In the genomic region with DNA sequence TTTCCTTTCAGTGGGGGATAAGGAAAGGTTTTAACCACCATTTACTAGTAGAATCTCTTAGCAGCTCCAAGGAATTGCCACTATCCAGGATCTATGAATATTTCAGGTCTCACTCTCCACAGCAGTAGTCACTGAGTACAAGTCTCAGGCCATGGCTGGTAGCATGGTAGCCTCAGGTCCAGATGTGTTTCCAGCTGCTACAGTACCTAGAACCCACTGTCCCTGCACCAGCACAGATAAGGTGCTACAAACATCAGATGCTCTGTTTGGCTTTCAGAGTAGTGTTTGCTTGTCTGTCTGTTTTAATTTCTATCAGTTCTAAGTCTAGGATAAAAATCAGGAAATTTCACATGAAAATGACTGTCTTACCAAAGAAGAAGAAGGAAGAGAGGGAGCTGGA, we compare ENCODE assay signal across 29 mouse cellular contexts.
"Had no signal": no experiment of that assay in that cellular context is flagged by ENCODE, and none has a peak within 500 bp of the region (broad histone marks: within the 10 kb centered on the region; RNA-seq: fewer than 3 reads in every experiment).

No protein-coding gene starts in this region.

- H3K9me3 ChIP-seq: embryonic facial prominence, embryonic 10.5 days; embryonic facial prominence, embryonic 12.5 days; embryonic facial prominence, embryonic 13.5 days; embryonic facial prominence, embryonic 15.5 days; forebrain, embryonic 10.5 days; forebrain, embryonic 12.5 days; forebrain, embryonic 13.5 days; forebrain, embryonic 15.5 days had no signal

- H3K4me2 ChIP-seq: embryonic facial prominence, embryonic 12.5 days; embryonic facial prominence, embryonic 13.5 days; embryonic facial prominence, embryonic 15.5 days; forebrain, embryonic 12.5 days; forebrain, embryonic 13.5 days; forebrain, embryonic 15.5 days had no signal

- H3K4me1 ChIP-seq: embryonic facial prominence, embryonic 10.5 days; embryonic facial prominence, embryonic 12.5 days; embryonic facial prominence, embryonic 13.5 days; embryonic facial prominence, embryonic 15.5 days; forebrain, embryonic 10.5 days; forebrain, embryonic 12.5 days; forebrain, embryonic 13.5 days; forebrain, embryonic 15.5 days had no signal

- DNase-seq: cerebellum, adult 2 months; cerebellum, adult 8-10 months; cerebellum, adult 9-10 months; cerebellum, adult 9-11 months; cerebellum, postnatal 10 days; cerebellum, postnatal 14 days; cerebellum, postnatal 25 days; cerebellum, postnatal 36 days; embryo, embryonic 11 days; forebrain, postnatal 0 days; gastrocnemius, postnatal 10 days; gastrocnemius, postnatal 14 days; gastrocnemius, postnatal 25 days; gastrocnemius, postnatal 36 days; heart, adult 11 months; heart, adult 18-20 months; heart, adult 2 months had no signal

- H3K9ac ChIP-seq: embryonic facial prominence, embryonic 12.5 days; embryonic facial prominence, embryonic 13.5 days; embryonic facial prominence, embryonic 15.5 days; forebrain, embryonic 12.5 days; forebrain, embryonic 13.5 days; forebrain, embryonic 15.5 days; forebrain, postnatal 0 days had no signal

- H3K36me3 ChIP-seq: embryonic facial prominence, embryonic 10.5 days; embryonic facial prominence, embryonic 12.5 days; embryonic facial prominence, embryonic 13.5 days; embryonic facial prominence, embryonic 15.5 days; forebrain, embryonic 10.5 days; forebrain, embryonic 12.5 days; forebrain, embryonic 15.5 days had no signal

- H3K27ac ChIP-seq: embryonic facial prominence, embryonic 10.5 days; embryonic facial prominence, embryonic 12.5 days; embryonic facial prominence, embryonic 13.5 days; embryonic facial prominence, embryonic 15.5 days; forebrain, embryonic 10.5 days; forebrain, embryonic 12.5 days; forebrain, embryonic 13.5 days; forebrain, embryonic 15.5 days; gastrocnemius, adult 2 months; heart, adult 2 months had no signal

- ATAC-seq: forebrain, embryonic 13.5 days; forebrain, embryonic 14.5 days; forebrain, embryonic 15.5 days; forebrain, embryonic 16.5 days; forebrain, postnatal 0 days had no signal

- H3K4me3 ChIP-seq: embryonic facial prominence, embryonic 10.5 days; embryonic facial prominence, embryonic 12.5 days; embryonic facial prominence, embryonic 13.5 days; embryonic facial prominence, embryonic 15.5 days; erythroblast, embryonic 14.5 days; forebrain, embryonic 10.5 days; forebrain, embryonic 12.5 days; forebrain, embryonic 13.5 days; forebrain, embryonic 15.5 days; gastrocnemius, adult 2 months; heart, adult 2 months had no signal

- H3K27me3 ChIP-seq: embryonic facial prominence, embryonic 12.5 days; embryonic facial prominence, embryonic 13.5 days; embryonic facial prominence, embryonic 15.5 days; forebrain, embryonic 15.5 days had no signal
